Mouse (Mus musculus): ENCODE results near the gene Mpv17l2. TPM values are rescaled to one million over a fixed set of nuclear protein-coding genes. Genes with fewer than 3 reads are reported as not detected.
A peak's percentile ranks its signal among the peaks of the same experiment; 100 is the strongest.

The Mpv17l2 gene
- total RNA-seq, 2 experiments from 2014 or later, result 28.3 to 31.9 TPM

- intact Hi-C loops (cut with DNase I; ENCODE audit: low total_unique reads), result no loop called here
- DNase-seq, result no peak
These were observed 19.1 kb downstream of the Mpv17l2 start for GRCm38 (mm10) chr8:70741661-70742060.

GRCm38 (mm10) chr8:70738211-70738610, 22.5 kb downstream of the Mpv17l2 start:
- no peak for DNase-seq
- intact Hi-C loops (cut with DNase I; ENCODE audit: low total_unique reads), result no loop called here

GRCm38 (mm10) chr8:70737705-70738104, 23.0 kb downstream of the Mpv17l2 start:
- DNase-seq, result no peak
- intact Hi-C loops (cut with DNase I; ENCODE audit: low total_unique reads), result no loop called here

- peak; percentile 2 for DNase-seq
- intact Hi-C loops (cut with DNase I; ENCODE audit: low total_unique reads), result no loop called here
These were observed 29.8 kb downstream of the Mpv17l2 start for GRCm38 (mm10) chr8:70730956-70731355.

- no peak for DNase-seq
- intact Hi-C loops (cut with DNase I; ENCODE audit: low total_unique reads), result loop anchor here (5.0 kb wide), 1 partner anchor 37 kb away; no protein-coding TSS in a partner anchor
These were observed 30.8 kb downstream of the Mpv17l2 start for GRCm38 (mm10) chr8:70729808-70730475.

- DNase-seq, result no peak
- intact Hi-C loops (cut with DNase I; ENCODE audit: low total_unique reads), result loop anchor here (5.0 kb wide), 1 partner anchor 41 kb away; no protein-coding TSS in a partner anchor
These were observed 34.0 kb downstream of the Mpv17l2 start for GRCm38 (mm10) chr8:70726721-70727120.

- DNase-seq, result peak; percentile 24
These were observed 34.8 kb downstream of the Mpv17l2 start for GRCm38 (mm10) chr8:70725792-70726447.

GRCm38 (mm10) chr8:70724216-70724615, 36.5 kb downstream of the Mpv17l2 start:
- no peak for DNase-seq
- intact Hi-C loops (cut with DNase I; ENCODE audit: low total_unique reads), result loop anchor here (5.0 kb wide), 1 partner anchor 118 kb away; no protein-coding TSS in a partner anchor

More at GRCm38 (mm10) chr8:70725792-70726447, 34.8 kb downstream of the Mpv17l2 start:
- intact Hi-C loops (cut with DNase I; ENCODE audit: low total_unique reads), result loop anchor here (5.0 kb wide), 1 partner anchor 41 kb away; no protein-coding TSS in a partner anchor

GRCm38 (mm10) chr8:70723486-70724210, 37.1 kb downstream of the Mpv17l2 start, which contains the start of gene Pde4c:
Pde4c (plus strand) TSS chr8:70723720.
- no peak for DNase-seq
- intact Hi-C loops (cut with DNase I; ENCODE audit: low total_unique reads), result loop anchor here (5.0 kb wide), 1 partner anchor 119 kb away; no protein-coding TSS in a partner anchor

GRCm38 (mm10) chr8:70721601-70722000, 39.1 kb downstream of the Mpv17l2 start:
- DNase-seq, result no peak
- intact Hi-C loops (cut with DNase I; ENCODE audit: low total_unique reads), result loop anchor here (5.0 kb wide), 1 partner anchor 121 kb away; no protein-coding TSS in a partner anchor

- intact Hi-C loops (cut with DNase I; ENCODE audit: low total_unique reads), result loop anchor here (5.0 kb wide), 1 partner anchor 122 kb away; no protein-coding TSS in a partner anchor
- peak; percentile 75 for DNase-seq
These were observed 40.0 kb downstream of the Mpv17l2 start for GRCm38 (mm10) chr8:70720739-70721138.

- intact Hi-C loops (cut with DNase I; ENCODE audit: low total_unique reads), result loop anchor here (5.0 kb wide), 1 partner anchor 122 kb away; no protein-coding TSS in a partner anchor
- peak; percentile 8 for DNase-seq
These were observed 40.9 kb downstream of the Mpv17l2 start for GRCm38 (mm10) chr8:70719796-70720270.

GRCm38 (mm10) chr8:70718297-70718696, 42.4 kb downstream of the Mpv17l2 start, which contains the start of gene Gm3336:
Gm3336 (plus strand) TSS chr8:70718543.
- intact Hi-C loops (cut with DNase I; ENCODE audit: low total_unique reads), result no loop called here
- peak; percentile 56 for DNase-seq

GRCm38 (mm10) chr8:70716521-70717400, 44.0 kb downstream of the Mpv17l2 start:
- no peak for DNase-seq
- intact Hi-C loops (cut with DNase I; ENCODE audit: low total_unique reads), result no loop called here

- no peak for DNase-seq
- intact Hi-C loops (cut with DNase I; ENCODE audit: low total_unique reads), result no loop called here
These were observed 45.7 kb downstream of the Mpv17l2 start for GRCm38 (mm10) chr8:70715086-70715485.

GRCm38 (mm10) chr8:70713991-70714390, 46.8 kb downstream of the Mpv17l2 start:
- DNase-seq, result no peak
- intact Hi-C loops (cut with DNase I; ENCODE audit: low total_unique reads), result loop anchor here (5.0 kb wide), 1 partner anchor 33 kb away; no protein-coding TSS in a partner anchor

GRCm38 (mm10) chr8:70711041-70711440, 49.7 kb downstream of the Mpv17l2 start:
- peak; percentile 11 for DNase-seq
- intact Hi-C loops (cut with DNase I; ENCODE audit: low total_unique reads), result loop anchor here (5.0 kb wide), 1 partner anchor 36 kb away; no protein-coding TSS in a partner anchor

GRCm38 (mm10) chr8:70710296-70710695, 50.5 kb downstream of the Mpv17l2 start:
- intact Hi-C loops (cut with DNase I; ENCODE audit: low total_unique reads), result loop anchor here (5.0 kb wide), 1 partner anchor 37 kb away; no protein-coding TSS in a partner anchor
- peak; percentile 76 for DNase-seq

All from gastrocnemius, postnatal 14 days (tissue).